Mouse (Mus musculus) liver, embryonic 13.5 days (tissue): ENCODE results near the gene Tango6. TPM values are rescaled to one million over a fixed set of nuclear protein-coding genes. Genes with fewer than 3 reads are reported as not detected.

ENCODE experiments used
- ATAC-seq: fragments of 200-750 bp; cut with Nextera tagmentation; 2 replicates; pipeline ENCODE4 v1.8.0; 2017; ENCODE audit warnings: low read depth, mild to moderate bottlenecking, moderate number of reproducible peaks, moderate library complexity
- DNase-seq: peaks from one replicate; pipeline ENCODE4 v3.0.0; 2022
- H3K27ac ChIP-seq: fragments of 300-500 bp; sonication (generic); 2 replicates; pipeline ENCODE4 v1.5.1; 2015; ENCODE audit warnings: moderate library complexity, mild to moderate bottlenecking, inconsistent platforms
- H3K27me3 ChIP-seq: fragments of 300-500 bp; sonication (generic); 2 replicates; pipeline ENCODE4 v1.6.1; 2015; ENCODE audit warnings: mild to moderate bottlenecking, inconsistent platforms
- H3K36me3 ChIP-seq: fragments of 300-500 bp; sonication (generic); 2 replicates; pipeline ENCODE4 v1.6.1; 2015; ENCODE audit warnings: mild to moderate bottlenecking, inconsistent platforms
- H3K4me1 ChIP-seq: fragments of 300-500 bp; sonication (generic); replicated peaks from 2 replicates; pipeline ENCODE4 v1.6.1; 2015; ENCODE audit warnings: inconsistent platforms
- H3K4me2 ChIP-seq: fragments of 300-500 bp; sonication (generic); 2 replicates; pipeline ENCODE4 v1.6.1; 2015; ENCODE audit warnings: inconsistent platforms, mild to moderate bottlenecking, moderate library complexity
- H3K4me3 ChIP-seq: fragments of 300-500 bp; sonication (generic); replicated peaks from 2 replicates; pipeline ENCODE4 v1.5.1; 2015; ENCODE audit warnings: mild to moderate bottlenecking, inconsistent platforms
- H3K9ac ChIP-seq: fragments of 300-500 bp; sonication (generic); 2 replicates; pipeline ENCODE4 v1.6.1; 2015; ENCODE audit warnings: mild to moderate bottlenecking, inconsistent platforms
- H3K9me3 ChIP-seq: fragments of 300-500 bp; sonication (generic); replicated peaks from 2 replicates; pipeline ENCODE4 v1.6.1; 2016; ENCODE audit warnings: inconsistent platforms
- WGBS: fragments of 180-500 bp; shearing (Covaris S2); methylation state at CpG from one replicate; pipeline ENCODE4 v1.1.7; 2015; ENCODE audit not compliant: insufficient replicate concordance; 5-methylcytosine and 5-hydroxymethylcytosine counted together
- polyA plus RNA-seq: library from polyadenylated mRNA; unstranded; fragments of >200 nt; fragmentation: Nextera tagmentation; extraction: Ambion mirVana; gene quantifications from 2 replicates; pipeline ENCODE4 v1.2.1, GENCODE M21; 2015

Tango6 gene
- polyA plus RNA-seq, 1 experiment from 2014 or later = 3.8 TPM

GRCm38 (mm10) chr8:106761867-106762523 is 79.1 kb downstream of the Tango6 start:
- H3K27ac ChIP-seq = no peak overlapping the region
- H3K36me3 ChIP-seq = no peaks in the 10 kb centered on the region
- H3K9ac ChIP-seq = no peak overlapping the region
- DNase-seq = no peak
- WGBS = 66% methylated on average over 7 of the region's 7 CpGs
- no peaks in the 10 kb centered on the region for H3K27me3 ChIP-seq
- no peak for ATAC-seq
- H3K4me3 ChIP-seq = no peak overlapping the region
- no peak overlapping the region for H3K4me2 ChIP-seq
- no peaks in the 10 kb centered on the region for H3K9me3 ChIP-seq
- H3K4me1 ChIP-seq = no peaks in the 10 kb centered on the region

DNA sequence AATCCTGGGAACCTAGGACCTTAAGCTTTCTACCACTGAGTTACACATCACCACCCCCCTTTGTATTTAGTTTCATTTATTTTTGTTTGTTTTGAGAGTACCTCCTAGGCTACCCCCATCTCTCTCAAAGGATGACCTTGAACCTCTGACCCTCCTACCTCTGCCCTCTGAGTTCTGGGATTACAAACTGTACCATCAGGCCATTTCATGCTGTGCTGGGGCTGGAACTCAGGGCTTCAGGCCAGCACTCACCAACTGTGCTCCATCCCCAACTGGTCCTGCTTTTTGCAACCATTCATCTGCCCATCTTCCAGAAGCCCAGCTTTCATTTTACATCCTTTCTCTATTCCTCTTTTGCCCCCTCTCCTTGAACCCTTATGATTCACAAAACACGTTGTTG is 81.7 kb downstream of the Tango6 start:
- Histone ChIP-seq H3K27me3 (no peaks in the 10 kb centered on the region), H3K9ac (no peak overlapping the region), H3K4me1 (no peaks in the 10 kb centered on the region), H3K9me3 (no peaks in the 10 kb centered on the region), H3K4me2 (no peak overlapping the region), H3K36me3 (no peaks in the 10 kb centered on the region), H3K27ac (no peak overlapping the region), H3K4me3 (no peak overlapping the region)
- no peak for DNase-seq
- no peak for ATAC-seq
- 87% methylated on average over 1 of the region's 1 CpGs for WGBS

GRCm38 (mm10) chr8:106765570-106765969 is 82.7 kb downstream of the Tango6 start:
- no peak overlapping the region for H3K4me3 ChIP-seq
- H3K36me3 ChIP-seq = no peaks in the 10 kb centered on the region
- DNase-seq (no peak), ATAC-seq (no peak)
- no peak overlapping the region for H3K27ac ChIP-seq
- no peak overlapping the region for H3K4me2 ChIP-seq
- H3K4me1 ChIP-seq = 0 out of 2 replicates have a peak, but pooled peaks cover under 1% of the 10 kb centered on the region
- 75% methylated on average over 2 of the region's 2 CpGs for WGBS
- H3K27me3 ChIP-seq = no peaks in the 10 kb centered on the region
- H3K9me3 ChIP-seq = no peaks in the 10 kb centered on the region
- H3K9ac ChIP-seq = no peak overlapping the region

GRCm38 (mm10) chr8:106766736-106767135 is 83.9 kb downstream of the Tango6 start:
- no peak overlapping the region for H3K4me2 ChIP-seq
- WGBS = 68% methylated on average over 5 of the region's 5 CpGs
- H3K27ac ChIP-seq = no peak overlapping the region
- H3K9ac ChIP-seq = no peak overlapping the region
- H3K4me1 ChIP-seq = 0 out of 2 replicates have a peak, but pooled peaks cover 6% of the 10 kb centered on the region
- H3K27me3 ChIP-seq = no peaks in the 10 kb centered on the region
- H3K36me3 ChIP-seq = no peaks in the 10 kb centered on the region
- H3K9me3 ChIP-seq = no peaks in the 10 kb centered on the region
- no peak overlapping the region for H3K4me3 ChIP-seq
- ATAC-seq (no peak), DNase-seq (no peak)

- 0 out of 2 replicates have a peak, but pooled peaks cover 6% of the 10 kb centered on the region for H3K4me1 ChIP-seq
- H3K27me3 ChIP-seq = no peaks in the 10 kb centered on the region
- no peak overlapping the region for H3K4me3 ChIP-seq
- no peak overlapping the region for H3K9ac ChIP-seq
- no peak overlapping the region for H3K4me2 ChIP-seq
- H3K27ac ChIP-seq = no peak overlapping the region
- no peaks in the 10 kb centered on the region for H3K9me3 ChIP-seq
- no peak for DNase-seq
- H3K36me3 ChIP-seq = no peaks in the 10 kb centered on the region
- 75% methylated on average over 13 of the region's 13 CpGs for WGBS
- no peak for ATAC-seq
These were observed 86.4 kb downstream of the Tango6 start for GRCm38 (mm10) chr8:106769147-106769805.

DNA sequence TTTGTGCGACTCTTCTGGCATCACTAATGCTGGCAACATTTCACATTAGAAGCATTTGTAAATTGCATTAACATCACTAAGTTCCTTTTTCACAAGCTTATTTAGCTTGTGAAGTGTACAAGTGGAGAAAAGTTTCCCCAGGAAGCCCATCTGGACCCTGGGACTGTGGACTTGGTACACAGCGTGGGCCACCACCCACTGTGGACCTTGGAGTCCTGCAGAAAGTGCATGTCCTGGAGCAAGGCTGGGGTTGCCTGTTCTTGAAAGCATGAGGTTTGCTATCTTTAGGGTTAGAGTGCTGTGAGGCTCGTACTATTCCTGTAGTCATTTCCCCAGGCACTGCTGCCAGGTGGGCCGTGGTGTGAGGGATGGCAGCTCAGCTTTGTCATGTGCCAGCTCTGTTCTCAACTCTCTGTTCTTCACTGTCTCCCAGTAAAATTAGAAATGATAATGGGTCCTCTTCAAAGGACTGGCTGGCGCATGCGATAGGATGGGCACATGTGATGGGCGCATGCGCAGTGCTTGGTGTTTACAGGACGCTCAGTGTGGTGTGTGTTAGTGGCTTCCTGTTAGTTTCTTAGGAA is 87.8 kb downstream of the Tango6 start:
- H3K9me3 ChIP-seq = no peaks in the 10 kb centered on the region
- H3K27ac ChIP-seq = no peak overlapping the region
- 0 out of 2 replicates have a peak, but pooled peaks cover 6% of the 10 kb centered on the region for H3K4me1 ChIP-seq
- 85% methylated on average over 9 of the region's 9 CpGs for WGBS
- no peak overlapping the region for H3K9ac ChIP-seq
- H3K27me3 ChIP-seq = no peaks in the 10 kb centered on the region
- no peaks in the 10 kb centered on the region for H3K36me3 ChIP-seq
- no peak for ATAC-seq
- no peak for DNase-seq
- H3K4me3 ChIP-seq = no peak overlapping the region
- no peak overlapping the region for H3K4me2 ChIP-seq

DNA sequence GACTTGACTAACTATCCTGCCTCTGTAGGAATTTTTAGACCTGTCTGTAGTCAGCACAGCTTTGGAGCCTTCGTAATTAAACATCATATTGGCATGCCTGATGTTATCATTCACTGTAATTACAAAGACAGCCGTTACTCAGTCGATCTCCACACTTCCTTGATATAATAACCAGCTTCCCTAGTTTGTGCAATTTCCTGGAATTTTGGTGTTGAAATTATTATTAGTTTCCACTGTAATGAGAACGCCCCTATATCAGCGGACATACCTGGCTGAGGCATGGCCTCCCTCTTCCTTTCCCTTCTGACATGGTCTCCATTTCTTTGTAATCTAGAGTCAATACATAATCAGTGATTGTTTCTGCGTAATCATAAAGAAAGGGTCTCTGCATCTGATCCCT is 89.2 kb downstream of the Tango6 start:
- Histone ChIP-seq H3K9ac (no peak overlapping the region), H3K9me3 (no peaks in the 10 kb centered on the region), H3K4me3 (no peak overlapping the region), H3K4me2 (no peak overlapping the region), H3K4me1 (0 out of 2 replicates have a peak, but pooled peaks cover 6% of the 10 kb centered on the region), H3K27ac (no peak overlapping the region), H3K27me3 (no peaks in the 10 kb centered on the region), H3K36me3 (no peaks in the 10 kb centered on the region)
- DNase-seq (no peak), ATAC-seq (no peak)
- WGBS = 78% methylated on average over 6 of the region's 6 CpGs

GRCm38 (mm10) chr8:106772501-106772900 is 89.6 kb downstream of the Tango6 start:
- H3K4me1 ChIP-seq = 0 out of 2 replicates have a peak, but pooled peaks cover 6% of the 10 kb centered on the region
- DNase-seq (no peak), ATAC-seq (no peak)
- no peak overlapping the region for H3K4me3 ChIP-seq
- H3K27me3 ChIP-seq = no peaks in the 10 kb centered on the region
- H3K36me3 ChIP-seq = no peaks in the 10 kb centered on the region
- no peaks in the 10 kb centered on the region for H3K9me3 ChIP-seq
- 67% methylated on average over 3 of the region's 3 CpGs for WGBS
- H3K9ac ChIP-seq = no peak overlapping the region
- H3K27ac ChIP-seq = no peak overlapping the region
- no peak overlapping the region for H3K4me2 ChIP-seq

DNA sequence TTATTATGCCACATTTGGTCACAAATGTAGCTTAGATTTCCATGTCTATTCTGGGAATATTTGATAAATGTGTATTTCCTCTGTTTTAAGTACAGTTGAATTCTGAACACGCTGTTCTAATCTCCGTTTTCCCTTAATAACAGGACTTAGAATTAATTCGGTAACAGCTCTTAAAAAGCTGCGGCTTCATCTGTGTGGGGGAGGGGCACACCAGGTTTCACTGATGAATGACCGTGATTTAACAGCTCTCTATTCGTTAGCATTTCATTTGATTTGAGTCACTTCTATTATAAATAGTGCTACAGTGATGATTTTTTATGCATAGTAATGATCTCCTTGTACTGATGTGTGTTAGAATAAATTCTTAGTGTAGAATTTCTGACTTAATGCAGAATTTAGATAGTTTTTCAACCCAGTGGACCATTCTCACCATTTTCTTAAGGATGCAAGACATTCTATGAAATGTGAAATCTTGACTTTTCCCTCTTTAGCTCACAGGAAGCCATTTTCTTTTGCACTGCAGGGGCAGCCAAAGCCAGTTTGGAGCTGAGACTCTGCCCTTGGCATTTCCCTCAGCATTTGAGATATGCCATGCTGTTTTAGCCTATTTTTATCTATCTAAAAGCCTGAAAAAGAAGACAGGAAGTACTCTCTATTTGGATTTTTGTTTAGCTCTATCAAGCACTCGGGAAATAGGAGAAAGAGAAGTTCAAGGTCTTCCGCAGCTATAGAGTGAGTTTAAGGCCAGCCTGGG is 91.9 kb downstream of the Tango6 start:
- Histone ChIP-seq H3K36me3 (no peaks in the 10 kb centered on the region), H3K4me3 (no peak overlapping the region), H3K4me1 (0 out of 2 replicates have a peak, but pooled peaks cover 6% of the 10 kb centered on the region), H3K27me3 (no peaks in the 10 kb centered on the region), H3K9ac (no peak overlapping the region), H3K4me2 (no peak overlapping the region), H3K9me3 (no peaks in the 10 kb centered on the region), H3K27ac (no peak overlapping the region)
- ATAC-seq = no peak
- no peak for DNase-seq
- 73% methylated on average over 8 of the region's 8 CpGs for WGBS

DNA sequence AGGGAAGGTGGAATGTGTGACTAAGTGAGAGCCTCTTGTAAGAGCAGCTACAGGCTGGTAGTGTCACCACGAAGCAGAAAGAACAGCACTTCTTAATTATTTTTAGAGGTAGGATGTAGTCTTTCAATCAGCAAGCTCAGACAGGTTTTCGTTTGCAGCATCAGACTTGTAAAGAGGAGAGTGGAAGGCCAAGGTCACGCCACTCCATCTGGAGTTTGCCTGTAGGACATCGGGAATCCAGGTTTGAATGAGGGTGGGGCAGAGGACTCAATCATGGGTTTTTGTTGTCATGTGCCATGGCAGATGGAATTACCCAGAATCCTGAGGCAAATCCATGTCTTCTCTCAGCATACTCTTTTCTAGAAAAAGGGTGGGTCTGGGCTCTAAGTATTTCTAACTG is 106.8 kb downstream of the Tango6 start:
- DNase-seq = no peak
- Histone ChIP-seq H3K9me3 (no peaks in the 10 kb centered on the region), H3K4me3 (no peak overlapping the region), H3K27me3 (no peaks in the 10 kb centered on the region), H3K27ac (no peak overlapping the region), H3K4me1 (no peaks in the 10 kb centered on the region), H3K36me3 (no peaks in the 10 kb centered on the region), H3K4me2 (no peak overlapping the region), H3K9ac (no peak overlapping the region)
- 68% methylated on average over 4 of the region's 4 CpGs for WGBS
- ATAC-seq = no peak

DNA sequence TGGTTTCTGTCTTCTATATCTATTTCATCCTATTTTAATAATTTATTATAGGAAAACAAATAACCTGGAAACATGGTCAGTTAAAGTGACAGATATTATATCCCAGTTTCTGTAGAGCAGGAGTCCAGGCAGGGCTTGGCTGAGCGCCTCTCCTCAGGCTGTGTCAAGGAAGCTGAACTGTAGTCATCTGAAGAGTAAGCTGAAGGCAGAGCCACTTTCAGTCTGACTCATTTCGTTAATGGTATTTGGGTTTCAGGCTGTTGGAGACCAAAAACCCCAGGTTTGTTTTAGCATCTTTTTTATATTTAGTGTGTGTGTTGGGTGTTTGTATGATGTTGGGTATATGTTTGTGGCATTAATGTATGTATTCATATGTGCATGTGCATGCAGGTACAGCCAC is 112.0 kb downstream of the Tango6 start:
- Histone ChIP-seq H3K4me2 (no peak overlapping the region), H3K36me3 (no peaks in the 10 kb centered on the region), H3K9ac (no peak overlapping the region), H3K4me1 (no peaks in the 10 kb centered on the region), H3K27me3 (no peaks in the 10 kb centered on the region), H3K4me3 (no peak overlapping the region), H3K9me3 (no peaks in the 10 kb centered on the region), H3K27ac (no peak overlapping the region)
- no peak for DNase-seq
- no peak for ATAC-seq
- WGBS = 74% methylated on average over 2 of the region's 2 CpGs
